Mouse (Mus musculus): ENCODE measurements around the gene Gzmn.

DNA sequence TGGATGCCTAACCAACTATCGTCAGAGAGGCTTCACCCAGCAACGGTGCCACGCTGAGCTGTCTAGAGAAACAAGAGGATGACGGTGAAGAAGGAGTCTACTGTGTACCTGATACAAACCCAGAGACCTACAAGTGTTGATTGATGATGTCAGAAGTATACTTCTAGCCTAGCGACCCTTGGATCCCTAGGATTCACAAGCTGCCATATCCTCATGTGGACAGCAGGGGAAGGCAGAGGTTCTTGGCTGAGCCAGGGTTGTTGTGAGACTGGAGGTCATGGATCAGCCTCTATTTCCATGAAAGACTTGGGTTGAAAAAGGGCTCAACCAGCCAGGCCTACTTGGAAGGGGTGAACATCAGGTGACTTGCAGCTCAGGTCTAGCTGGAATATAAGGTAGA, 1.7 kb downstream of the Gzmn start:
- TF ChIP-seq USF1 (IDR thresholded peaks at IDR 0.05; ENCODE audit: low read depth) (no peak), E2F4 (IDR thresholded peaks at IDR 0.05; ENCODE audit: insufficient read depth) (no peak), POLR2A (IDR thresholded peaks at IDR 0.05; ENCODE audit: insufficient read length, low read depth) (no peak), TCF12 (IDR thresholded peaks at IDR 0.05; ENCODE audit: insufficient read depth, poor library complexity, severe bottlenecking) (no peak), CEBPB (IDR thresholded peaks at IDR 0.05; ENCODE audit: insufficient read depth, poor library complexity, severe bottlenecking) (no peak), MAX (IDR thresholded peaks at IDR 0.05; ENCODE audit: low read depth) (no peak)

Measured in myocyte (in vitro differentiated cells).